Mouse (Mus musculus) lung, adult 2 months (tissue): Measurements from ENCODE around the gene Dcun1d2.

Source experiments
- CTCF ChIP-seq: fragments of 200-500 bp; IDR thresholded peaks from 2 replicates; pipeline ENCODE4 v1.5.1; 2011; ENCODE audit warnings: mild to moderate bottlenecking, low read length, control low read depth; ENCODE audit not compliant: insufficient read depth
- POLR2A ChIP-seq: fragments of 200-500 bp; IDR thresholded peaks from 2 replicates; pipeline ENCODE4 v1.6.1; 2011; ENCODE audit warnings: low read depth, mild to moderate bottlenecking, control low read depth, low read length, borderline replicate concordance; ENCODE audit errors: extremely low read depth

DNA sequence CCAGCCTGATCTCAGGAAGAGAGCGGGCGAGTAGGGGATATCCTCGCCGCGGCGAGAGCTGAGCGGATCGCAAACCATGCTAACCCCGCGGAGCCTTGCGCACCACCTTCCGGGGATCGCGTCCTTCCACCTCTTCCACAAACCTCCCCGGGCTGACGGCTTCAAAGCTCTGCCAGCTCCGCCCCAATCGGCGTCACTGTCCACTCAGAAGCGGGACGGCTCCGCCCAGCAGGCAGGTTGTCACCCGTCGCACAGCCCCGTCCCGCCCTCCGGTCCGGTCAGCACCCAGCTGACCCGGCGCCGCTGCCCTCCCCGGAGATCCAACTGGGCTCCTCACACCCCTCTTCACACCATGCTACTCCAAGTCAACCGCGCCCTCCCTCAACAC, 633 bp downstream of the Dcun1d2 start:
- peak; percentile 68; the same call in 1 of the 2 replicates for TF ChIP-seq POLR2A
- no peak for TF ChIP-seq CTCF
